Mouse (Mus musculus): ENCODE data around the gene Nnmt. TPM values are rescaled to one million over a fixed set of nuclear protein-coding genes. Genes with fewer than 3 reads are reported as not detected.
A peak's percentile ranks its signal among the peaks of the same experiment; 100 is the strongest.

The Nnmt gene
- 0.43 and 0.59 TPM in 2 replicates for polyA plus RNA-seq (2016; fragmentation: Nextera tagmentation; extraction: Ambion mirVana)

GRCm38 (mm10) chr9:48604939-48605598 lies at the start of gene Nnmt:
TSS of gene Nnmt (minus strand) at chr9:48605153.
- H3K4me3 ChIP-seq: no peak within 1 kb of the TSS
- H3K36me3 ChIP-seq: no peaks in the 10 kb centered on the region
- no peak within 1 kb of the TSS for H3K4me2 ChIP-seq
- H3K27ac ChIP-seq: no peak within 1 kb of the TSS
- WGBS (ENCODE audit: insufficient replicate concordance): 34% methylated on average over 8 of the region's 8 CpGs
- H3K4me1 ChIP-seq: no peaks in the 10 kb centered on the region
- no peaks in the 10 kb centered on the region for H3K9me3 ChIP-seq (replicated peaks)
- H3K27me3 ChIP-seq (replicated peaks): no peaks in the 10 kb centered on the region
- no peak within 1 kb of the TSS for H3K9ac ChIP-seq
- no peak for ATAC-seq

- 0 out of 2 replicates have a peak, but pooled peaks cover 6% of the 10 kb centered on the region for H3K27me3 ChIP-seq (replicated peaks)
- H3K4me3 ChIP-seq: 0 out of 2 replicates have a peak overlapping the region, but pooled peaks have one; percentile 18
- H3K4me2 ChIP-seq: peak overlapping the region; percentile 43
- H3K9ac ChIP-seq: 0 out of 2 replicates have a peak overlapping the region, but pooled peaks have one; percentile 15
- ATAC-seq: no peak
- WGBS (ENCODE audit: insufficient replicate concordance): 11% methylated on average over 8 of the region's 8 CpGs
- H3K36me3 ChIP-seq: 0 out of 2 replicates have a peak, but pooled peaks cover 7% of the 10 kb centered on the region
- H3K9me3 ChIP-seq (replicated peaks): 0 out of 2 replicates have a peak, but pooled peaks cover 4% of the 10 kb centered on the region
- H3K27ac ChIP-seq: peak overlapping the region; percentile 72; the same call in 1 of the 2 replicates
- H3K4me1 ChIP-seq: peaks cover 31% of the 10 kb centered on the region
These were observed 49.8 kb upstream of the Nnmt start for GRCm38 (mm10) chr9:48654730-48655129.

- Histone ChIP-seq H3K36me3 (no peaks in the 10 kb centered on the region), H3K4me2 (no peak overlapping the region), H3K9me3 (replicated peaks) (no peaks in the 10 kb centered on the region), H3K4me1 (peaks cover 43% of the 10 kb centered on the region), H3K9ac (no peak overlapping the region), H3K27ac (no peak overlapping the region), H3K4me3 (no peak overlapping the region), H3K27me3 (replicated peaks) (0 out of 2 replicates have a peak, but pooled peaks cover 6% of the 10 kb centered on the region)
- WGBS (ENCODE audit: insufficient replicate concordance): 51% methylated on average over 7 of the region's 7 CpGs
- no peak for ATAC-seq
These were observed 48.6 kb upstream of the Nnmt start for GRCm38 (mm10) chr9:48653399-48654070.

GRCm38 (mm10) chr9:48652026-48652425 lies 47.1 kb upstream of the Nnmt start:
- WGBS (ENCODE audit: insufficient replicate concordance): 63% methylated on average over 4 of the region's 4 CpGs

GRCm38 (mm10) chr9:48650846-48651245 lies 45.9 kb upstream of the Nnmt start:
- WGBS (ENCODE audit: insufficient replicate concordance): 82% methylated on average over 2 of the region's 2 CpGs
- H3K4me2 ChIP-seq: no peak overlapping the region
- no peak overlapping the region for H3K9ac ChIP-seq
- H3K4me1 ChIP-seq: peaks cover 43% of the 10 kb centered on the region
- no peak for ATAC-seq
- no peak overlapping the region for H3K27ac ChIP-seq
- H3K36me3 ChIP-seq: no peaks in the 10 kb centered on the region
- peaks cover 16% of the 10 kb centered on the region for H3K27me3 ChIP-seq (replicated peaks)
- H3K9me3 ChIP-seq (replicated peaks): no peaks in the 10 kb centered on the region
- H3K4me3 ChIP-seq: no peak overlapping the region

More at GRCm38 (mm10) chr9:48652026-48652425, 47.1 kb upstream of the Nnmt start:
- H3K4me2 ChIP-seq: no peak overlapping the region
- H3K4me3 ChIP-seq: no peak overlapping the region
- peaks cover 50% of the 10 kb centered on the region for H3K4me1 ChIP-seq
- no peaks in the 10 kb centered on the region for H3K9me3 ChIP-seq (replicated peaks)
- no peak for ATAC-seq
- H3K36me3 ChIP-seq: no peaks in the 10 kb centered on the region
- no peak overlapping the region for H3K9ac ChIP-seq
- H3K27ac ChIP-seq: no peak overlapping the region
- peaks cover 18% of the 10 kb centered on the region for H3K27me3 ChIP-seq (replicated peaks)

- WGBS (ENCODE audit: insufficient replicate concordance): 35% methylated on average over 17 of the region's 17 CpGs
- Histone ChIP-seq H3K27me3 (replicated peaks) (peaks cover 15% of the 10 kb centered on the region), H3K4me2 (peak overlapping the region; percentile 77), H3K36me3 (no peaks in the 10 kb centered on the region), H3K9ac (peak overlapping the region; percentile 64), H3K4me3 (peak overlapping the region; percentile 54), H3K4me1 (peaks cover 35% of the 10 kb centered on the region), H3K27ac (no peak overlapping the region), H3K9me3 (replicated peaks) (no peaks in the 10 kb centered on the region)
- ATAC-seq: 0 out of 2 replicates have a peak, but pooled peaks have one; percentile 9
These were observed 45.1 kb upstream of the Nnmt start for GRCm38 (mm10) chr9:48649851-48650685.

- peak overlapping the region; percentile 54 for H3K4me3 ChIP-seq
- 3% methylated on average over 22 of the region's 22 CpGs for WGBS (ENCODE audit: insufficient replicate concordance)
- H3K27me3 ChIP-seq (replicated peaks): peaks cover 15% of the 10 kb centered on the region
- H3K36me3 ChIP-seq: no peaks in the 10 kb centered on the region
- 0 out of 2 replicates have a peak overlapping the region, but pooled peaks have one; percentile 11 for H3K27ac ChIP-seq
- H3K9ac ChIP-seq: peak overlapping the region; percentile 64
- H3K9me3 ChIP-seq (replicated peaks): peaks cover 5% of the 10 kb centered on the region
- peak overlapping the region; percentile 77 for H3K4me2 ChIP-seq
- H3K4me1 ChIP-seq: peaks cover 27% of the 10 kb centered on the region
- peak; percentile 80 for ATAC-seq
These were observed 44.3 kb upstream of the Nnmt start for GRCm38 (mm10) chr9:48649098-48649766.

- Histone ChIP-seq H3K27me3 (replicated peaks) (peaks cover 15% of the 10 kb centered on the region), H3K4me2 (peak overlapping the region; percentile 77), H3K4me1 (peaks cover 27% of the 10 kb centered on the region), H3K36me3 (no peaks in the 10 kb centered on the region), H3K4me3 (peak overlapping the region; percentile 54; the same call in 1 of the 2 replicates), H3K27ac (0 out of 2 replicates have a peak overlapping the region, but pooled peaks have one; percentile 11), H3K9ac (peak overlapping the region; percentile 64), H3K9me3 (replicated peaks) (peaks cover 8% of the 10 kb centered on the region)
- WGBS (ENCODE audit: insufficient replicate concordance): 48% methylated on average over 12 of the region's 12 CpGs
- no peak for ATAC-seq
These were observed 43.5 kb upstream of the Nnmt start for GRCm38 (mm10) chr9:48648285-48649097.

GRCm38 (mm10) chr9:48647648-48648284 lies 42.8 kb upstream of the Nnmt start:
- no peak for ATAC-seq
- peaks cover 27% of the 10 kb centered on the region for H3K4me1 ChIP-seq
- no peak overlapping the region for H3K4me3 ChIP-seq
- no peak overlapping the region for H3K27ac ChIP-seq
- no peak overlapping the region for H3K9ac ChIP-seq
- H3K4me2 ChIP-seq: no peak overlapping the region
- peaks cover 8% of the 10 kb centered on the region for H3K9me3 ChIP-seq (replicated peaks)
- H3K36me3 ChIP-seq: no peaks in the 10 kb centered on the region
- peaks cover 15% of the 10 kb centered on the region for H3K27me3 ChIP-seq (replicated peaks)
- WGBS (ENCODE audit: insufficient replicate concordance): 50% methylated on average over 10 of the region's 10 CpGs

Data from liver, embryonic 12.5 days (tissue).